Mouse (Mus musculus) liver, adult (tissue): ENCODE measurements around the gene Dmkn.

Experiments
- GATA4 ChIP-seq: IDR thresholded peaks from 2 replicates; pipeline ENCODE4 v1.6.1; 2014; ENCODE audit warnings: mild to moderate bottlenecking, low read length; ENCODE audit not compliant: insufficient replicate concordance

Dmkn gene

GRCm38 (mm10) chr7:30751086-30751669, 12.4 kb upstream of the Dmkn start, which contains the start of gene Sbsn:
TSS of gene Sbsn (plus strand) at chr7:30751471.
- TF ChIP-seq GATA4: no peak

GRCm38 (mm10) chr7:30757001-30757400, 6.6 kb upstream of the Dmkn start:
- TF ChIP-seq GATA4: no peak

- no peak for TF ChIP-seq GATA4
These were observed 4.7 kb upstream of the Dmkn start for GRCm38 (mm10) chr7:30758853-30759252.

GRCm38 (mm10) chr7:30761769-30762352, 1.7 kb upstream of the Dmkn start:
- TF ChIP-seq GATA4: no peak

GRCm38 (mm10) chr7:30765173-30765572, 1.6 kb downstream of the Dmkn start:
- TF ChIP-seq GATA4: no peak

GRCm38 (mm10) chr7:30766408-30766807, 2.9 kb downstream of the Dmkn start:
- TF ChIP-seq GATA4: no peak

GRCm38 (mm10) chr7:30769236-30769635, 5.7 kb downstream of the Dmkn start:
- TF ChIP-seq GATA4: no peak

- TF ChIP-seq GATA4: no peak
These were observed 12.5 kb downstream of the Dmkn start for GRCm38 (mm10) chr7:30776104-30776503.

GRCm38 (mm10) chr7:30777081-30777579, 13.6 kb downstream of the Dmkn start:
- no peak for TF ChIP-seq GATA4

GRCm38 (mm10) chr7:30777911-30778310, 14.4 kb downstream of the Dmkn start:
- no peak for TF ChIP-seq GATA4

GRCm38 (mm10) chr7:30781792-30782191, 18.2 kb downstream of the Dmkn start:
- TF ChIP-seq GATA4: no peak

GRCm38 (mm10) chr7:30782658-30783057, 19.1 kb downstream of the Dmkn start:
- TF ChIP-seq GATA4: no peak

- TF ChIP-seq GATA4: no peak
These were observed 21.6 kb downstream of the Dmkn start for GRCm38 (mm10) chr7:30785154-30785553.

GRCm38 (mm10) chr7:30785721-30786546, 22.4 kb downstream of the Dmkn start:
- no peak for TF ChIP-seq GATA4

GRCm38 (mm10) chr7:30787377-30788022, 23.9 kb downstream of the Dmkn start, which contains the start of gene Krtdap:
TSS of gene Krtdap (plus strand) at chr7:30787896.
- TF ChIP-seq GATA4: no peak

GRCm38 (mm10) chr7:30790141-30790540, 26.6 kb downstream of the Dmkn start:
- no peak for TF ChIP-seq GATA4

GRCm38 (mm10) chr7:30791921-30792320, 28.4 kb downstream of the Dmkn start:
- TF ChIP-seq GATA4: no peak
